Mouse (Mus musculus): ENCODE measurements at regions not wholly inside any gene's neighbourhood (a gene's known extent, or its start where the extent isn't known, plus 50 kb on each side); places are given as distances from the start of the nearest gene placed in this dataset.
"Not testable (repeated sequence)": the region's sequence is repeated elsewhere in the genome, so short reads cannot be mapped to it uniquely, and the experiment has no call there.

- 84% methylated on average over 7 of the region's 7 CpGs for WGBS
These were observed 53.2 kb upstream of the Dazl start for GRCm38 (mm10) chr17:50346451-50347192.

GRCm38 (mm10) chr17:50353818-50354217, 60.4 kb upstream of the Dazl start:
- 67% methylated on average over 2 of the region's 2 CpGs for WGBS
- DNase-seq (ENCODE audit: low spot score); H3K36me3 ChIP-seq (replicated peaks); H3K9me3 ChIP-seq; H3K4me1 ChIP-seq; H3K27me3 ChIP-seq (replicated peaks; ENCODE audit: low read depth, poor library complexity, severe bottlenecking); H3K27ac ChIP-seq (replicated peaks); H3K4me3 ChIP-seq: not testable (repeated sequence)

More at GRCm38 (mm10) chr17:50346451-50347192, 53.2 kb upstream of the Dazl start:
- Histone ChIP-seq H3K4me3 (no peak overlapping the region), H3K27ac (replicated peaks) (no peak overlapping the region), H3K9me3 (no peaks in the 10 kb centered on the region), H3K27me3 (replicated peaks; ENCODE audit: low read depth, poor library complexity, severe bottlenecking) (no peaks in the 10 kb centered on the region), H3K4me1 (peaks cover 16% of the 10 kb centered on the region), H3K36me3 (replicated peaks) (no peaks in the 10 kb centered on the region)
- DNase-seq (ENCODE audit: low spot score) = no peak

GRCm38 (mm10) chr17:50354357-50354756, 60.9 kb upstream of the Dazl start:
- H3K4me3 ChIP-seq = no peak overlapping the region
- H3K27ac ChIP-seq (replicated peaks) = no peak overlapping the region
- no peak for DNase-seq (ENCODE audit: low spot score)
- WGBS = 90% methylated on average over 6 of the region's 6 CpGs
- no peaks in the 10 kb centered on the region for H3K9me3 ChIP-seq
- H3K36me3 ChIP-seq (replicated peaks) = no peaks in the 10 kb centered on the region
- H3K4me1 ChIP-seq = no peaks in the 10 kb centered on the region
- no peaks in the 10 kb centered on the region for H3K27me3 ChIP-seq (replicated peaks; ENCODE audit: low read depth, poor library complexity, severe bottlenecking)

GRCm38 (mm10) chr17:50361657-50362233, 68.3 kb upstream of the Dazl start:
- WGBS = 79% methylated on average over 9 of the region's 9 CpGs
- Histone ChIP-seq H3K27ac (replicated peaks) (no peak overlapping the region), H3K4me3 (no peak overlapping the region), H3K4me1 (no peaks in the 10 kb centered on the region), H3K27me3 (replicated peaks; ENCODE audit: low read depth, poor library complexity, severe bottlenecking) (no peaks in the 10 kb centered on the region), H3K9me3 (no peaks in the 10 kb centered on the region), H3K36me3 (replicated peaks) (no peaks in the 10 kb centered on the region)
- no peak for DNase-seq (ENCODE audit: low spot score)

- DNase-seq (ENCODE audit: low spot score) = no peak
- Histone ChIP-seq H3K27ac (replicated peaks) (no peak overlapping the region), H3K27me3 (replicated peaks; ENCODE audit: low read depth, poor library complexity, severe bottlenecking) (no peaks in the 10 kb centered on the region), H3K4me3 (no peak overlapping the region), H3K9me3 (no peaks in the 10 kb centered on the region), H3K4me1 (no peaks in the 10 kb centered on the region), H3K36me3 (replicated peaks) (no peaks in the 10 kb centered on the region)
- 92% methylated on average over 7 of the region's 7 CpGs for WGBS
These were observed 72.0 kb upstream of the Dazl start for GRCm38 (mm10) chr17:50365396-50365795.

- no peak for DNase-seq (ENCODE audit: low spot score)
- no peaks in the 10 kb centered on the region for H3K9me3 ChIP-seq
- no peak overlapping the region for H3K27ac ChIP-seq (replicated peaks)
- no peaks in the 10 kb centered on the region for H3K4me1 ChIP-seq
- H3K4me3 ChIP-seq = no peak overlapping the region
- H3K36me3 ChIP-seq (replicated peaks) = no peaks in the 10 kb centered on the region
- 73% methylated on average over 5 of the region's 5 CpGs for WGBS
- no peaks in the 10 kb centered on the region for H3K27me3 ChIP-seq (replicated peaks; ENCODE audit: low read depth, poor library complexity, severe bottlenecking)
These were observed 72.7 kb upstream of the Dazl start for GRCm38 (mm10) chr17:50366181-50366580.

DNA sequence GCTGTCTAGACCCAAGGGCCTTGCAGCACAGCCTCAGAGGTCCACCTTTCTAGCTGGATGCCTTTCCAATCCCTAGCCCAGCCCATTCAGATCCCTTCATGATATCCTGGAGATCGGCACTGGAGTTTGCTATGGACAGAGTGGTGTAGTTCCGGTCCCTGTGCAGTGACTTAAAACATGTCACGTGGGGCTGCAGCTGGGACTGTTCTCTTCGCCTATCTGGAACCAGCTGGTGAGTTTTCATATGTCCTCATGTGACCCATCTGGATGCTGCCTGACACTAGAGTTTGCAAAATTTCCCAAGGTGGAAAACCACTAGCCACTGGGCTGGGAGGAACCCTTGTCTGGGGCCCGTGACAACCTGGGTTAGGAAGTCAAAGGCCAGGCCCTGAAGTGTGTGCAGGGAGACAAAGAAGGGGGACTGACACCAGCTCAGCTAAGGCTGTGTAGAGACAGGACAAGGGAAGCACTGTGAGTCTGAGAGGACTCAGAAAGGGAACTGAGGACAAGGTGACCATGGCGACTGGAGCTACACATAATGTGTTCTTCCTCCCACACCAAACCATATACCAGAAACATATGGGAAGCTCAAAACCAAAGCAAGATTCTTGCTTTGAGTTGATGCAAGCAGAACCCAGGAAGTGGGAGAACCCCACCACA, 75.9 kb upstream of the Dazl start:
- H3K27me3 ChIP-seq (replicated peaks; ENCODE audit: low read depth, poor library complexity, severe bottlenecking) = no peaks in the 10 kb centered on the region
- DNase-seq (ENCODE audit: low spot score) = no peak
- no peaks in the 10 kb centered on the region for H3K4me1 ChIP-seq
- H3K4me3 ChIP-seq = no peak overlapping the region
- H3K36me3 ChIP-seq (replicated peaks) = no peaks in the 10 kb centered on the region
- H3K9me3 ChIP-seq = no peaks in the 10 kb centered on the region
- 83% methylated on average over 6 of the region's 6 CpGs for WGBS
- H3K27ac ChIP-seq (replicated peaks) = no peak overlapping the region

GRCm38 (mm10) chr17:50370484-50370883, 77.0 kb upstream of the Dazl start:
- Histone ChIP-seq H3K4me1 (no peaks in the 10 kb centered on the region), H3K4me3 (no peak overlapping the region), H3K36me3 (replicated peaks) (no peaks in the 10 kb centered on the region), H3K9me3 (no peaks in the 10 kb centered on the region), H3K27me3 (replicated peaks; ENCODE audit: low read depth, poor library complexity, severe bottlenecking) (no peaks in the 10 kb centered on the region), H3K27ac (replicated peaks) (no peak overlapping the region)
- no peak for DNase-seq (ENCODE audit: low spot score)
- 96% methylated on average over 1 of the region's 1 CpGs for WGBS

- 81% methylated on average over 5 of the region's 5 CpGs for WGBS
- H3K27ac ChIP-seq (replicated peaks) = no peak overlapping the region
- no peaks in the 10 kb centered on the region for H3K9me3 ChIP-seq
- H3K27me3 ChIP-seq (replicated peaks; ENCODE audit: low read depth, poor library complexity, severe bottlenecking) = no peaks in the 10 kb centered on the region
- no peaks in the 10 kb centered on the region for H3K36me3 ChIP-seq (replicated peaks)
- DNase-seq (ENCODE audit: low spot score) = no peak
- H3K4me1 ChIP-seq = no peaks in the 10 kb centered on the region
- no peak overlapping the region for H3K4me3 ChIP-seq
These were observed 80.2 kb upstream of the Dazl start for GRCm38 (mm10) chr17:50373496-50374141.

DNA sequence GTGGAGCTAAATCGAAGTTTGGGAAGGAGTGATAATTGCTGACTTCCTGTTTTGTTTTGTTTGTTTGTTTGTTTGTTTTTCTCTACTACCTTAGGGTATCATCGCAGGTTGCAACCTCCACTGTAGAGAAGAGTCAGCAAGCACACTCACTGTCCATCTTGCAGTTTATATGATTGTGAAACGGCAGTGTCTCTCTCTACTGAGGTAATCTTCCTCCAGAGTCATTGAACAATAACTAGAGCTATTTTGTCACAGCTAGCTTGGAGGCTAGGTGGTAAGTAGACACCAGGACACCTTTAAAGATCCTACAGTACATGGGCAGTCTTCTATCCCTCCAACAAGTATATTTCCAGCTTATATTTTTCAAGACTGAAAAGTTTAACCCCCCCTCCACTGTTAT, 82.0 kb upstream of the Dazl start:
- H3K27ac ChIP-seq (replicated peaks) = no peak overlapping the region
- no peaks in the 10 kb centered on the region for H3K9me3 ChIP-seq
- no peaks in the 10 kb centered on the region; the same call in 1 of the 2 replicates for H3K4me1 ChIP-seq
- WGBS = 75% methylated on average over 3 of the region's 3 CpGs
- no peak overlapping the region for H3K4me3 ChIP-seq
- no peak for DNase-seq (ENCODE audit: low spot score)
- H3K36me3 ChIP-seq (replicated peaks) = no peaks in the 10 kb centered on the region
- no peaks in the 10 kb centered on the region for H3K27me3 ChIP-seq (replicated peaks; ENCODE audit: low read depth, poor library complexity, severe bottlenecking)

GRCm38 (mm10) chr17:50376708-50377107, 83.3 kb upstream of the Dazl start:
- H3K9me3 ChIP-seq = no peaks in the 10 kb centered on the region
- no peak for DNase-seq (ENCODE audit: low spot score)
- H3K27me3 ChIP-seq (replicated peaks; ENCODE audit: low read depth, poor library complexity, severe bottlenecking) = no peaks in the 10 kb centered on the region
- no peaks in the 10 kb centered on the region for H3K36me3 ChIP-seq (replicated peaks)
- no peak overlapping the region for H3K4me3 ChIP-seq
- no peaks in the 10 kb centered on the region; the same call in 1 of the 2 replicates for H3K4me1 ChIP-seq
- 93% methylated on average over 8 of the region's 8 CpGs for WGBS
- H3K27ac ChIP-seq (replicated peaks) = no peak overlapping the region

GRCm38 (mm10) chr17:50378141-50378727, 84.8 kb upstream of the Dazl start:
- no peak for DNase-seq (ENCODE audit: low spot score)
- H3K27me3 ChIP-seq (replicated peaks; ENCODE audit: low read depth, poor library complexity, severe bottlenecking) = no peaks in the 10 kb centered on the region
- 88% methylated on average over 3 of the region's 3 CpGs for WGBS
- no peaks in the 10 kb centered on the region; the same call in 1 of the 2 replicates for H3K4me1 ChIP-seq
- H3K9me3 ChIP-seq = no peaks in the 10 kb centered on the region
- H3K36me3 ChIP-seq (replicated peaks) = no peaks in the 10 kb centered on the region
- H3K4me3 ChIP-seq = no peak overlapping the region
- no peak overlapping the region for H3K27ac ChIP-seq (replicated peaks)

All from embryonic facial prominence, embryonic 10.5 days (tissue).